Mouse (Mus musculus) olfactory bulb, adult 2 months (tissue): ENCODE results near the gene Rnf114. TPM values are rescaled to one million over a fixed set of nuclear protein-coding genes. Genes with fewer than 3 reads are reported as not detected.

Experiments used
- H3K27ac ChIP-seq: fragments of 200-500 bp; 2 replicates; pipeline ENCODE4 v1.5.1; 2012; ENCODE audit warnings: low read depth, low read length; ENCODE audit not compliant: insufficient read depth
- H3K4me1 ChIP-seq: fragments of 200-500 bp; 2 replicates; pipeline ENCODE4 v1.6.1; 2012; ENCODE audit warnings: low read length; ENCODE audit not compliant: control insufficient read depth, insufficient read depth
- H3K4me3 ChIP-seq: fragments of 200-500 bp; 2 replicates; pipeline ENCODE4 v1.5.1; 2012; ENCODE audit warnings: mild to moderate bottlenecking, low read depth, low read length, moderate library complexity; ENCODE audit not compliant: insufficient read depth
- CTCF ChIP-seq: fragments of 200-500 bp; IDR thresholded peaks from 2 replicates; pipeline ENCODE4 v1.5.1; 2012; ENCODE audit warnings: low read depth, mild to moderate bottlenecking, low read length, moderate library complexity; ENCODE audit not compliant: insufficient read depth
- POLR2A ChIP-seq: fragments of 200-500 bp; IDR thresholded peaks from 2 replicates; pipeline ENCODE4 v1.6.1; 2012; ENCODE audit warnings: mild to moderate bottlenecking, low read depth, low read length, moderate library complexity; ENCODE audit not compliant: insufficient read depth
- WGBS: fragments of 180-500 bp; shearing (Covaris S2); methylation state at CpG from one replicate; pipeline ENCODE4 v1.1.7; 2018; 5-methylcytosine and 5-hydroxymethylcytosine counted together
- polyA plus RNA-seq: library from polyadenylated mRNA; stranded (reverse); fragments of >200 nt; gene quantifications from 2 replicates; pipeline ENCODE4 v1.2.4, GENCODE M21; 2012; ENCODE audit warnings: low replicate concordance; ENCODE audit not compliant: missing spikeins, insufficient read depth, insufficient read length

The Rnf114 gene
- polyA plus RNA-seq, 1 experiment = not detected

- H3K4me3 ChIP-seq = no peak overlapping the region
- H3K27ac ChIP-seq = no peak overlapping the region
- H3K4me1 ChIP-seq = peaks cover 5% of the 10 kb centered on the region; the same call in 1 of the 2 replicates
- TF ChIP-seq CTCF (peak; percentile 95), POLR2A (no peak)
- WGBS = 21% methylated on average over 13 of the region's 13 CpGs
Measured at GRCm38 (mm10) chr2:167532131-167532530, 39.7 kb downstream of the Rnf114 start.

- no peak for TF ChIP-seq POLR2A
- TF ChIP-seq CTCF = no peak
- Histone ChIP-seq H3K27ac (no peak overlapping the region), H3K4me3 (no peak overlapping the region), H3K4me1 (peaks cover 13% of the 10 kb centered on the region)
Measured at GRCm38 (mm10) chr2:167533880-167534279, 41.4 kb downstream of the Rnf114 start.

GRCm38 (mm10) chr2:167536320-167536945 is 44.0 kb downstream of the Rnf114 start:
- TF ChIP-seq CTCF (no peak), POLR2A (no peak)
- H3K4me1 ChIP-seq = peaks cover 15% of the 10 kb centered on the region
- no peak overlapping the region for H3K4me3 ChIP-seq
- WGBS = 72% methylated on average over 10 of the region's 10 CpGs
- H3K27ac ChIP-seq = no peak overlapping the region

GRCm38 (mm10) chr2:167537476-167538297 is 45.2 kb downstream of the Rnf114 start, which contains the start of gene Snai1:
Gene Snai1 (plus strand): TSS chr2:167538195.
- WGBS = 2% methylated on average over 58 of the region's 58 CpGs

GRCm38 (mm10) chr2:167538671-167539306 is 46.3 kb downstream of the Rnf114 start:
- no peak for TF ChIP-seq CTCF
- TF ChIP-seq POLR2A = no peak
- Histone ChIP-seq H3K4me3 (peak overlapping the region; percentile 14; the same call in 1 of the 2 replicates), H3K27ac (no peak overlapping the region), H3K4me1 (peaks cover 26% of the 10 kb centered on the region)
- 71% methylated on average over 34 of the region's 34 CpGs for WGBS

More at GRCm38 (mm10) chr2:167537476-167538297, 45.2 kb downstream of the Rnf114 start, which contains the start of gene Snai1:
- Histone ChIP-seq H3K4me1 (peaks cover 15% of the 10 kb centered on the region), H3K4me3 (peak within 1 kb of the TSS; percentile 49), H3K27ac (no peak within 1 kb of the TSS)
- peak; percentile 89 for TF ChIP-seq CTCF
- no peak for TF ChIP-seq POLR2A

GRCm38 (mm10) chr2:167539536-167540476 is 47.4 kb downstream of the Rnf114 start:
- Histone ChIP-seq H3K27ac (no peak overlapping the region), H3K4me1 (peaks cover 35% of the 10 kb centered on the region), H3K4me3 (no peak overlapping the region)
- TF ChIP-seq CTCF (no peak), POLR2A (no peak)
- WGBS = 65% methylated on average over 14 of the region's 14 CpGs

GRCm38 (mm10) chr2:167540477-167541110 is 48.1 kb downstream of the Rnf114 start:
- TF ChIP-seq CTCF = no peak
- no peak for TF ChIP-seq POLR2A
- no peak overlapping the region for H3K27ac ChIP-seq
- H3K4me1 ChIP-seq = peaks cover 35% of the 10 kb centered on the region
- 58% methylated on average over 12 of the region's 12 CpGs for WGBS
- no peak overlapping the region; the same call in 1 of the 2 replicates for H3K4me3 ChIP-seq

GRCm38 (mm10) chr2:167541324-167541723 is 48.9 kb downstream of the Rnf114 start:
- Histone ChIP-seq H3K27ac (no peak overlapping the region), H3K4me3 (no peak overlapping the region), H3K4me1 (peaks cover 35% of the 10 kb centered on the region)
- WGBS = 57% methylated on average over 6 of the region's 6 CpGs
- TF ChIP-seq POLR2A (no peak), CTCF (no peak)
